Mouse (Mus musculus): ENCODE data around the gene Tanc2.

GRCm38 (mm10) chr11:105950519-105950918, 360.7 kb downstream of the Tanc2 start:
- TF ChIP-seq CTCF (IDR thresholded peaks at IDR 0.05; ENCODE audit: borderline replicate concordance, extremely low read depth, insufficient read depth, insufficient read length) (no peak), POLR2A (IDR thresholded peaks at IDR 0.05; ENCODE audit: borderline replicate concordance, extremely low read depth, insufficient read depth, insufficient read length, poor library complexity, severe bottlenecking) (no peak)

All from brain, embryonic 14.5 days (tissue).